Mouse (Mus musculus): ENCODE results near the gene Eme1. TPM values are rescaled to one million over a fixed set of nuclear protein-coding genes. Genes with fewer than 3 reads are reported as not detected.

The Eme1 gene
- polyA plus RNA-seq, 1 experiment: 10.1 TPM

DNA sequence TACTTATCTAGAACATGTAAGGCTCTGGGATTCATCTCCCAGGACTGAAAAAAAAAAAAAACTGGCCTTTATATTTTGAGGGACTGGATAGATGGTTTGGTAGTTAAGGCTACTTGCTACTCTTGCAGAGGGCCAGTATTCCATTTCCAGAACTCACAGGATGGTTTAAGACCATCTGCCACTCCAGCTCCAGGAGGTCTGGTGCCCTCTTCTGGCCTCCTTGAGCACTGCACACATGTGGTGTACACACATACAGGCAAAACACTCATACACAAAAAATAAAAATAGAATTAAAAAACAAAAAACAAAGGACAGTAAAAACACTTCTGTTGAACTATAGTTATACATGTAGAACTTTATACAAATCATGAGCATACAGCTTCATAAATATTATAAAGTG is 26.9 kb upstream of the Eme1 start:
- Histone ChIP-seq H3K79me2 (ENCODE audit: control insufficient read depth, insufficient read depth) (peaks cover 13% of the 10 kb centered on the region), H3K27me3 (ENCODE audit: control insufficient read depth, insufficient read depth, insufficient read length) (no peaks in the 10 kb centered on the region), H3K36me3 (ENCODE audit: control insufficient read depth, insufficient read depth) (no peaks in the 10 kb centered on the region), H3K4me3 (ENCODE audit: insufficient read depth, poor library complexity, severe bottlenecking) (no peak overlapping the region), H3ac (ENCODE audit: control insufficient read depth, insufficient read length, low read depth) (no peak overlapping the region), H3K79me3 (ENCODE audit: low read depth) (peaks cover 2% of the 10 kb centered on the region)
- TF ChIP-seq USF1 (IDR thresholded peaks at IDR 0.05; ENCODE audit: low read depth) (no peak), CEBPB (IDR thresholded peaks at IDR 0.05; ENCODE audit: low read depth) (no peak), MAX (IDR thresholded peaks at IDR 0.05) (no peak), FOSL1 (IDR thresholded peaks at IDR 0.05; ENCODE audit: insufficient read depth, low read length, poor library complexity, severe bottlenecking) (no peak), MYOG (IDR thresholded peaks at IDR 0.05; ENCODE audit: control insufficient read depth, extremely low read depth, insufficient read length) (no peak), MYOD1 (IDR thresholded peaks at IDR 0.05; ENCODE audit: control insufficient read depth, insufficient read length, low read depth) (no peak), CTCF (IDR thresholded peaks at IDR 0.05; ENCODE audit: control insufficient read depth, insufficient read depth, insufficient read length) (no peak)

DNA sequence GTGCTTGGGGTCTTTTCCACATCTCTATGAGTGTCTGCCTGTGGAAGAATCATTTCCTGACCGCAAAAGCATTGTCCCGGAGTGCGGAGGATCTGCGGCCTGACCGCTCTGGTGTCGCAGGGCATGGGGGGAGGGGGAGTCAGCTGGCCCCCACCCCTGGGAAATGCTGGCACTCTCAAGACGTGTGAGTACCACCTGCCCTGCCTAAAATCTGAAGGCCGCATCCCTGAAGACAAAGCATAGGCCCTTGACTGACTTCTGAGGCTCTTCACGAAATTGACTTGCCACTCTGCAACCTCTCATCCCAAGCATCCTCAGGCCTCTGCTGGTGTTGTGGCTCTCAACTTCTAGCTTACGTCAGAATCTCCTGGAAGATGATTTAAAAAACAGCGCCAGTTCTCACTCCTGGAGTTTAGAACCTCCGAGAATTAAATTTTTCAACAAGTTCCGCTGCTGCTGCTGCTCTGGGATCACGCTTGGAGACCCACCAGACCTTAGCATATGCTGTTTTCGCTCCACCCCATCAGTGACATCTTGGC is 23.9 kb upstream of the Eme1 start:
- H3K79me2 ChIP-seq (ENCODE audit: control insufficient read depth, insufficient read depth): peaks cover 25% of the 10 kb centered on the region
- no peaks in the 10 kb centered on the region for H3K27me3 ChIP-seq (ENCODE audit: control insufficient read depth, insufficient read depth, insufficient read length)
- H3K4me3 ChIP-seq (ENCODE audit: insufficient read depth, poor library complexity, severe bottlenecking): peak overlapping the region; percentile 59
- H3K79me3 ChIP-seq (ENCODE audit: low read depth): peaks cover 6% of the 10 kb centered on the region
- H3ac ChIP-seq (ENCODE audit: control insufficient read depth, insufficient read length, low read depth): no peak overlapping the region
- H3K36me3 ChIP-seq (ENCODE audit: control insufficient read depth, insufficient read depth): no peaks in the 10 kb centered on the region
- TF ChIP-seq MYOG (IDR thresholded peaks at IDR 0.05; ENCODE audit: control insufficient read depth, extremely low read depth, insufficient read length) (no peak), USF1 (IDR thresholded peaks at IDR 0.05; ENCODE audit: low read depth) (no peak), CEBPB (IDR thresholded peaks at IDR 0.05; ENCODE audit: low read depth) (no peak), MYOD1 (IDR thresholded peaks at IDR 0.05; ENCODE audit: control insufficient read depth, insufficient read length, low read depth) (no peak), CTCF (IDR thresholded peaks at IDR 0.05; ENCODE audit: control insufficient read depth, insufficient read depth, insufficient read length) (no peak), MAX (IDR thresholded peaks at IDR 0.05) (no peak), FOSL1 (IDR thresholded peaks at IDR 0.05; ENCODE audit: insufficient read depth, low read length, poor library complexity, severe bottlenecking) (no peak)

DNA sequence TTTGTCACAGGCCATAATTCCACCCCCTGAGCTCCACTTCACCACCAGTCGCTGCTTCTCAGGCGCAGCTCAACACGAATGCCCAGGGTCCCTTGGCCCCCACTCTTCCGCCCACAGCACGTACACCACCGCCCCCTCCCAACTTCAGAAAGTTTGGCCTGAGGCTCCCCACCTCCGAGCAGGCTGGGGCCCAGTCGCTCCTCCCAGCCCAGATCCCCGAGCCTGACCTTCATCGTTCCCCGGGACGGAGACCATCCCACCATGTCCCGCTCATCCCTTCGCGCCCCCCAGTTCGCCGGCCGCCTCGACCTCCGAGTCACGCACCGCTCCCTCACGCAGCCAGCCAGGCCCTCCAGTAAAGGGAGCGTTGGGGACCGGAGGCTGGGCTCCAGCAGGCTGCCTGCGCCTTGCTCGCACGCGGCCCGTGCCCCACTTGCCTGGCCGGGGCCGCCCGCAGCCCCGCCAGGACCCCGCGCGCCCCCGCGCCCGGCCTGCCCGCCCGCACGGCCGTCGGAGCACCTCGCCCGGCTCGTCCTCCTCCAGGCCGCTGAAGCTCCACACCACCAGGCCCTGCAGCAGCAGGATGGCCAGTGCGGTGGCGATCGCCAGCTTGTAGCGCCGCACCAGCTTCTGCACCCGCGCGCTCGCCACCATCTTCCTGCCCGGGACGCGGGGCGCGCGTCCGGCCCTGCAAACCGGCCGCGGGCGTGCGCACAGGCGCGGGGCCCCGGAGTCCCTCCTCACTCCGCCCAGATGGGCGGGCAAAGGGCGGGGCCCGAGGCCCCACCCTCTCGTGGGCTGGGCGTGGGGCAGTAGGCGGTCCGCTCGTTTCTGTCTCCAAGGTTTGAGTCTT is 23.2 kb upstream of the Eme1 start, which contains the start of gene Xylt2:
Gene Xylt2, minus strand, starts transcription at position 762 of the 853 bp plus-strand sequence.
- no peaks in the 10 kb centered on the region for H3K27me3 ChIP-seq (ENCODE audit: control insufficient read depth, insufficient read depth, insufficient read length)
- no peaks in the 10 kb centered on the region for H3K36me3 ChIP-seq (ENCODE audit: control insufficient read depth, insufficient read depth)
- peak within 1 kb of the TSS; percentile 100 for H3ac ChIP-seq (ENCODE audit: control insufficient read depth, insufficient read length, low read depth)
- H3K4me3 ChIP-seq (ENCODE audit: insufficient read depth, poor library complexity, severe bottlenecking): peak within 1 kb of the TSS; percentile 59
- H3K79me3 ChIP-seq (ENCODE audit: low read depth): peaks cover 6% of the 10 kb centered on the region
- no peak for TF ChIP-seq CTCF (IDR thresholded peaks at IDR 0.05; ENCODE audit: control insufficient read depth, insufficient read depth, insufficient read length)
- TF ChIP-seq MYOD1 (IDR thresholded peaks at IDR 0.05; ENCODE audit: control insufficient read depth, insufficient read length, low read depth): no peak
- TF ChIP-seq USF1 (IDR thresholded peaks at IDR 0.05; ENCODE audit: low read depth): no peak
- no peak for TF ChIP-seq MYOG (IDR thresholded peaks at IDR 0.05; ENCODE audit: control insufficient read depth, extremely low read depth, insufficient read length)
- no peak for TF ChIP-seq CEBPB (IDR thresholded peaks at IDR 0.05; ENCODE audit: low read depth)
- no peak for TF ChIP-seq FOSL1 (IDR thresholded peaks at IDR 0.05; ENCODE audit: insufficient read depth, low read length, poor library complexity, severe bottlenecking)
- TF ChIP-seq MAX (IDR thresholded peaks at IDR 0.05): no peak
- peaks cover 25% of the 10 kb centered on the region for H3K79me2 ChIP-seq (ENCODE audit: control insufficient read depth, insufficient read depth)

DNA sequence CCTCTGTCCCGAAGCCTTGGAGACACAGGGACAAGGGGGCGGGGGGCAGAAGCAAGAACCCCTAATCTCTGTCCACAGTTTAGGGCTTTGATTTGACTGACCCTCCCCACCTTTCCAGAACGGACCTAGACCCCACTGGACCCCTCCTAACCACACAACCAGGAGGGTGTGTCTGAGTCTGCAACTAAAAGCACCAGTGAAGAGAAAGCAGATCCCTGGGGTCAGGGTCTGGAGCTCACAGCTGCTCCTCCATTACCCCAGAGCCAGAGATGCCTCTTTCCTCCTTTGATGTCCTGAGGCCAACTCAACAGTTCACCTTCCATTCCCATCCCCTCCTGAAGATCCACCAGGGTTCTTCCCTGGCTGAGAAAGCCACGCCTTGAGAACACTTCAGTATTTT is 22.5 kb upstream of the Eme1 start:
- Histone ChIP-seq H3K4me3 (ENCODE audit: insufficient read depth, poor library complexity, severe bottlenecking) (peak overlapping the region; percentile 59), H3K79me2 (ENCODE audit: control insufficient read depth, insufficient read depth) (peaks cover 25% of the 10 kb centered on the region), H3K79me3 (ENCODE audit: low read depth) (peaks cover 6% of the 10 kb centered on the region), H3K36me3 (ENCODE audit: control insufficient read depth, insufficient read depth) (no peaks in the 10 kb centered on the region), H3ac (ENCODE audit: control insufficient read depth, insufficient read length, low read depth) (no peak overlapping the region), H3K27me3 (ENCODE audit: control insufficient read depth, insufficient read depth, insufficient read length) (no peaks in the 10 kb centered on the region)
- no peak for TF ChIP-seq CEBPB (IDR thresholded peaks at IDR 0.05; ENCODE audit: low read depth)
- TF ChIP-seq MYOG (IDR thresholded peaks at IDR 0.05; ENCODE audit: control insufficient read depth, extremely low read depth, insufficient read length): no peak
- TF ChIP-seq MAX (IDR thresholded peaks at IDR 0.05): no peak
- TF ChIP-seq USF1 (IDR thresholded peaks at IDR 0.05; ENCODE audit: low read depth): no peak

DNA sequence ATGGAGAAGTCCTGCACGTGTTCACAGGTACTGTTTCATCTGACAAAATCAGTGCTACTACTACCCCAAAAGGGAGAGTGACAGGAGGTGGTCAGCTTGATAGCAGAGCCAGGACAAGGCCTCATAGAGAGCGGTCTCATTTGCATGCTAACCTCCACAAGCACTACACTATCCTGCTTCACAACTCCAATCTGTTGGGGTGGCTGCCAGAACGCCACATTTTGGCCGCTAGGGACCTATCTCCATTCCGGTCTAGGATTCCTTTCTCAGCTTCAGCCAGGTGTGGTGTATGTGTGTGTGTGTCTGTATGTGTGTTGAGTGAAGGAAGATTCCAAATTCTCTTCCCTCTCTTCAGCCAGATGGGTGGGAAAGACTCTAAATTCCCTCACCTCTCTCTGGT is 21.7 kb upstream of the Eme1 start:
- H3K79me2 ChIP-seq (ENCODE audit: control insufficient read depth, insufficient read depth): peaks cover 25% of the 10 kb centered on the region
- no peaks in the 10 kb centered on the region for H3K36me3 ChIP-seq (ENCODE audit: control insufficient read depth, insufficient read depth)
- no peak overlapping the region for H3ac ChIP-seq (ENCODE audit: control insufficient read depth, insufficient read length, low read depth)
- H3K27me3 ChIP-seq (ENCODE audit: control insufficient read depth, insufficient read depth, insufficient read length): no peaks in the 10 kb centered on the region
- peaks cover 6% of the 10 kb centered on the region for H3K79me3 ChIP-seq (ENCODE audit: low read depth)
- H3K4me3 ChIP-seq (ENCODE audit: insufficient read depth, poor library complexity, severe bottlenecking): no peak overlapping the region
- TF ChIP-seq MAX (IDR thresholded peaks at IDR 0.05): no peak
- TF ChIP-seq MYOG (IDR thresholded peaks at IDR 0.05; ENCODE audit: control insufficient read depth, extremely low read depth, insufficient read length): no peak
- TF ChIP-seq FOSL1 (IDR thresholded peaks at IDR 0.05; ENCODE audit: insufficient read depth, low read length, poor library complexity, severe bottlenecking): no peak
- no peak for TF ChIP-seq USF1 (IDR thresholded peaks at IDR 0.05; ENCODE audit: low read depth)
- no peak for TF ChIP-seq CTCF (IDR thresholded peaks at IDR 0.05; ENCODE audit: control insufficient read depth, insufficient read depth, insufficient read length)
- no peak for TF ChIP-seq MYOD1 (IDR thresholded peaks at IDR 0.05; ENCODE audit: control insufficient read depth, insufficient read length, low read depth)
- no peak for TF ChIP-seq CEBPB (IDR thresholded peaks at IDR 0.05; ENCODE audit: low read depth)

All from C2C12 (cell line).